Mouse (Mus musculus) embryonic facial prominence, embryonic 13.5 days (tissue): ENCODE data around the gene Polg. TPM values are rescaled to one million over a fixed set of nuclear protein-coding genes. Genes with fewer than 3 reads are reported as not detected.

Source experiments
- ATAC-seq: fragments of 200-750 bp; cut with Nextera tagmentation; 2 replicates; pipeline ENCODE4 v1.8.0; 2017; ENCODE audit warnings: low read depth; ENCODE audit not compliant: insufficient number of reproducible peaks, insufficient read depth, low FRiP score, low TSS enrichment
- H3K27ac ChIP-seq: fragments of 300-500 bp; sonication (generic); 2 replicates; pipeline ENCODE4 v1.5.1; 2015; ENCODE audit warnings: moderate library complexity, mild to moderate bottlenecking, inconsistent platforms
- H3K27me3 ChIP-seq: fragments of 300-500 bp; sonication (generic); 2 replicates; pipeline ENCODE4 v1.6.1; 2015; ENCODE audit warnings: mild to moderate bottlenecking, inconsistent platforms
- H3K36me3 ChIP-seq: fragments of 300-500 bp; sonication (generic); 2 replicates; pipeline ENCODE4 v1.6.1; 2015; ENCODE audit warnings: mild to moderate bottlenecking, inconsistent platforms
- H3K4me1 ChIP-seq: fragments of 300-500 bp; sonication (generic); 2 replicates; pipeline ENCODE4 v1.6.1; 2015; ENCODE audit warnings: inconsistent platforms
- H3K4me2 ChIP-seq: fragments of 300-500 bp; sonication (generic); 2 replicates; pipeline ENCODE4 v1.6.1; 2015; ENCODE audit warnings: moderate library complexity, mild to moderate bottlenecking, inconsistent platforms
- H3K4me3 ChIP-seq: fragments of 300-500 bp; sonication (generic); 2 replicates; pipeline ENCODE4 v1.5.1; 2015; ENCODE audit warnings: mild to moderate bottlenecking, inconsistent platforms
- H3K9ac ChIP-seq: fragments of 300-500 bp; sonication (generic); 2 replicates; pipeline ENCODE4 v1.6.1; 2015; ENCODE audit warnings: mild to moderate bottlenecking, inconsistent platforms
- H3K9me3 ChIP-seq: fragments of 300-500 bp; sonication (generic); 2 replicates; pipeline ENCODE4 v1.6.1; 2016; ENCODE audit warnings: inconsistent platforms
- WGBS: fragments of 180-500 bp; shearing (Covaris S2); methylation state at CpG from one replicate; pipeline ENCODE4 v1.1.7; 2015; ENCODE audit warnings: mixed read lengths; 5-methylcytosine and 5-hydroxymethylcytosine counted together
- microRNA-seq: library from miRNA; unstranded; fragments of <30 nt; microRNA quantifications from one replicate; pipeline ENCODE4, GENCODE M21; 2016
- polyA plus RNA-seq: library from polyadenylated mRNA; unstranded; fragments of >200 nt; fragmentation: Nextera tagmentation; extraction: Ambion mirVana; gene quantifications from 2 replicates; pipeline ENCODE4 v1.2.1, GENCODE M21; 2015

Polg gene
- polyA plus RNA-seq, 1 experiment from 2014 or later: 28.8 TPM

- Histone ChIP-seq H3K9me3 (no peaks in the 10 kb centered on the region), H3K4me1 (peaks cover 4% of the 10 kb centered on the region; the same call in 1 of the 2 replicates), H3K4me2 (no peak overlapping the region), H3K27me3 (no peaks in the 10 kb centered on the region), H3K27ac (no peak overlapping the region), H3K4me3 (no peak overlapping the region), H3K9ac (peak overlapping the region; percentile 49; the same call in 1 of the 2 replicates), H3K36me3 (no peaks in the 10 kb centered on the region)
- 90% methylated on average over 10 of the region's 10 CpGs for WGBS
- no peak for ATAC-seq
These were observed 68.7 kb downstream of the Polg start for GRCm38 (mm10) chr7:79397446-79397963.

Small RNA genes within 50 kb of the gene (microRNA-seq; reads per million reads assigned to microRNA genes)
- gene Mir9-3: 5.7 reads per million, percentile 20 among the genes with 10 or more reads in this experiment

Other genes starting within 250 kb of the Polg start
- gene Abhd2, start 193.2 kb downstream of the Polg start, polyA plus RNA-seq: 13.9 and 15.2 TPM in 2 replicates
- gene Rlbp1, start 79.3 kb downstream of the Polg start, polyA plus RNA-seq: 1.1 and 2.7 TPM in 2 replicates
- gene Fanci, start 74.4 kb downstream of the Polg start, polyA plus RNA-seq: 9.1 and 9.5 TPM in 2 replicates
- 0.15 and 0.48 TPM in 2 replicates for gene Rhcg, start 151.3 kb upstream of the Polg start, polyA plus RNA-seq
- 10.2 and 10.9 TPM in 2 replicates for gene Ticrr, start 193.8 kb upstream of the Polg start, polyA plus RNA-seq
- 7.1 and 7.8 TPM in 2 replicates for gene Kif7, start 249.4 kb upstream of the Polg start, polyA plus RNA-seq